ENCODE assay signal across 11 mouse cellular contexts in the genomic region with DNA sequence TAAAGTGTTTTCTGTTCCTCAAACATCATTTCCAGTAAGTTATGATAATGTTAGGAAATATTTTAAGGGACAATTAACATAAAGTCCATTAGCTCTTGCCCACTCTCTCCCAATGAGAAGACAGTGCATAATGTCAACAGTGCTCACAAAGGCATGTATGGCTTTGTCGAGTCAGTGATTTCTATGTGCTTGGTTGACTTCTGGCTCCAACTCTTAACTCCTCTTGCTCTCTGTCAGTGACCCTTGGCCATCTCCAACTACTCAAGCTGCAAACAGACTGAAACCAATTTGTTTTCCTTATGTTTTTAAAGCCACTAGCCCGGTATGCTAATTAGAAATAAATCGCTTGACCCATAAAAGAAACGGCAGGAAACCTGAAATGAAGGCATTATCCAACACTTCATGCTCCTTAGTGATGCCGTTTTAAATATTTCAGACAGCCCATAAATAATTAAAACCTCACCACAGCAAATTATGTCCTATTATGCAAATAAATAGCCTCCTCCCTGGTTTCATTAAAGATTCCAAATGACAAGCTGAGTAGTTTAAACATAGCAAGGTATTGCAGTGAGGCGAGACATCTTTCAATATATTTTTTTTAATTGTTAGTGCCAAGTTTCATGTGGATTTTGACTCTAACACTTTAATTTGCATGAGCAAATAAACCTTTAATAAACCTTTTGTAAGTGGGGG.
DNase-seq lines count a peak whose midpoint lies in the region; ATAC-seq lines count a peak whose summit lies in the region.
"Had no signal": no experiment of that assay in that cellular context is flagged by ENCODE, and none has a peak within 500 bp of the region (broad histone marks: within the 10 kb centered on the region; RNA-seq: fewer than 3 reads in every experiment).

No protein-coding gene starts in this region.

- no peak overlapping the region for H3K4me2 ChIP-seq in midbrain, embryonic 11.5 days
- H3K4me2 ChIP-seq in hindbrain, embryonic 14.5 days (replicated peaks) = no peak overlapping the region
- no peak overlapping the region for H3K4me2 ChIP-seq in midbrain, embryonic 13.5 days (replicated peaks)

- H3K9ac ChIP-seq in midbrain, embryonic 11.5 days (ENCODE audit: low read length) = no peak overlapping the region
- H3K9ac ChIP-seq in hindbrain, embryonic 14.5 days = no peak overlapping the region
- no peak overlapping the region for H3K9ac ChIP-seq in midbrain, embryonic 13.5 days (replicated peaks)

- no peaks in the 10 kb centered on the region for H3K4me1 ChIP-seq in midbrain, embryonic 11.5 days (ENCODE audit: control insufficient read depth, insufficient read depth, low read length)
- peaks cover 10% of the 10 kb centered on the region for H3K4me1 ChIP-seq in midbrain, embryonic 10.5 days
- H3K4me1 ChIP-seq in hindbrain, embryonic 14.5 days (replicated peaks; ENCODE audit: control insufficient read depth, insufficient read depth, low read length) = peaks cover 5% of the 10 kb centered on the region; the same call in 1 of the 2 replicates
- peaks cover 9% of the 10 kb centered on the region for H3K4me1 ChIP-seq in midbrain, embryonic 13.5 days (replicated peaks)

- no peak overlapping the region for H3K4me3 ChIP-seq in midbrain, embryonic 11.5 days (ENCODE audit: low read depth, low read length)
- H3K4me3 ChIP-seq in midbrain, embryonic 10.5 days = no peak overlapping the region
- no peak overlapping the region for H3K4me3 ChIP-seq in hindbrain, embryonic 14.5 days (replicated peaks; ENCODE audit: low read length)
- H3K4me3 ChIP-seq in midbrain, embryonic 13.5 days (replicated peaks) = no peak overlapping the region

- H3K36me3 ChIP-seq in midbrain, embryonic 11.5 days (ENCODE audit: control insufficient read depth, insufficient read depth, low read length) = no peaks in the 10 kb centered on the region
- no peaks in the 10 kb centered on the region for H3K36me3 ChIP-seq in midbrain, embryonic 10.5 days
- H3K36me3 ChIP-seq in hindbrain, embryonic 14.5 days (replicated peaks; ENCODE audit: control insufficient read depth, insufficient read depth) = no peaks in the 10 kb centered on the region
- H3K36me3 ChIP-seq in midbrain, embryonic 13.5 days = no peaks in the 10 kb centered on the region

- 27% methylated on average over 6 of the region's 6 CpGs for WGBS in midbrain, embryonic 11.5 days
- 50% methylated on average over 6 of the region's 6 CpGs for WGBS in midbrain, embryonic 10.5 days
- 9% methylated on average over 6 of the region's 6 CpGs for WGBS in hindbrain, embryonic 14.5 days
- WGBS in midbrain, embryonic 13.5 days = 16% methylated on average over 6 of the region's 6 CpGs

- 0 out of 2 replicates have a peak, but pooled peaks have one; percentile 57 for ATAC-seq in midbrain, embryonic 11.5 days (ENCODE audit: low FRiP score)
- peak; percentile 81 for ATAC-seq in hindbrain, embryonic 14.5 days (ENCODE audit: low FRiP score)
- ATAC-seq in midbrain, embryonic 13.5 days = peak; percentile 76
- ATAC-seq: CD4-positive, CD25-positive, alpha-beta regulatory T cell, adult 4 months had no signal

- H3K27ac ChIP-seq in midbrain, embryonic 11.5 days (ENCODE audit: low read depth, low read length) = no peak overlapping the region
- no peak overlapping the region for H3K27ac ChIP-seq in midbrain, embryonic 10.5 days (replicated peaks)
- no peak overlapping the region for H3K27ac ChIP-seq in hindbrain, embryonic 14.5 days
- no peak overlapping the region for H3K27ac ChIP-seq in midbrain, embryonic 13.5 days

- no peaks in the 10 kb centered on the region for H3K9me3 ChIP-seq in midbrain, embryonic 11.5 days (ENCODE audit: control insufficient read depth, low read length)
- H3K9me3 ChIP-seq in midbrain, embryonic 10.5 days (replicated peaks) = no peaks in the 10 kb centered on the region
- H3K9me3 ChIP-seq in hindbrain, embryonic 14.5 days (ENCODE audit: control insufficient read depth, low read length) = no peaks in the 10 kb centered on the region
- H3K9me3 ChIP-seq in midbrain, embryonic 13.5 days = no peaks in the 10 kb centered on the region

- no peaks in the 10 kb centered on the region for H3K27me3 ChIP-seq in midbrain, embryonic 11.5 days (ENCODE audit: control insufficient read depth, insufficient read depth, low read length)
- H3K27me3 ChIP-seq in midbrain, embryonic 10.5 days (ENCODE audit: low read depth, poor library complexity, severe bottlenecking) = no peaks in the 10 kb centered on the region
- no peaks in the 10 kb centered on the region; the same call in 1 of the 2 replicates for H3K27me3 ChIP-seq in hindbrain, embryonic 14.5 days (ENCODE audit: control insufficient read depth, insufficient read depth, low read length)
- H3K27me3 ChIP-seq in midbrain, embryonic 13.5 days = no peaks in the 10 kb centered on the region

- no peak for DNase-seq in midbrain, embryonic 11.5 days (ENCODE audit: low spot score, missing footprints)
- DNase-seq in midbrain, embryonic 10.5 days (ENCODE audit: low spot score) = no peak
- peak; percentile 31 for DNase-seq in hindbrain, embryonic 14.5 days (ENCODE audit: low spot score)
- no peak for DNase-seq in T-cell, adult 2 months (ENCODE audit: low spot score)
- no peak for DNase-seq in thymus, postnatal 14 days
- DNase-seq in cerebellum, adult 11-12 months = no peak
- DNase-seq: cerebellum, adult 18-20 months; right cerebral cortex, postnatal 4 days; thymus, postnatal 36 days had no signal
